ENCODE assay signal across 8 mouse cellular contexts in genomic region chr11:119389851-119390270, GRCm38 (mm10). TPM values are rescaled to one million over a fixed set of nuclear protein-coding genes. Genes with fewer than 3 reads are reported as not detected.
DNase-seq lines count a peak whose midpoint lies in the region; ATAC-seq and TF ChIP-seq lines count a peak whose summit lies in the region.

No protein-coding gene starts in this region.

- H3K9ac ChIP-seq in forebrain, postnatal 0 days: peak overlapping the region; percentile 46
- H3K9ac ChIP-seq in hindbrain, embryonic 12.5 days: peak overlapping the region; percentile 59

- peaks cover 14% of the 10 kb centered on the region for H3K27me3 ChIP-seq in forebrain, postnatal 0 days (ENCODE audit: insufficient read depth, low read length)
- H3K27me3 ChIP-seq in hindbrain, embryonic 12.5 days: peaks cover 74% of the 10 kb centered on the region

- H3K4me2 ChIP-seq in forebrain, postnatal 0 days (ENCODE audit: low read depth): peak overlapping the region; percentile 90
- H3K4me2 ChIP-seq in hindbrain, embryonic 12.5 days (replicated peaks): peak overlapping the region; percentile 98

- peak overlapping the region; percentile 44 for H3K4me3 ChIP-seq in forebrain, postnatal 0 days (ENCODE audit: low read depth, low read length)
- H3K4me3 ChIP-seq in hindbrain, embryonic 12.5 days: peak overlapping the region; percentile 53

- ATAC-seq in forebrain, postnatal 0 days: peak; percentile 78
- no peak for ATAC-seq in hindbrain, embryonic 12.5 days (ENCODE audit: low FRiP score)

- peak overlapping the region; percentile 46 for H3K27ac ChIP-seq in forebrain, postnatal 0 days (ENCODE audit: low read depth, low read length)
- H3K27ac ChIP-seq in hindbrain, embryonic 12.5 days: no peak overlapping the region

- TF ChIP-seq CTCF in forebrain, postnatal 0 days (IDR thresholded peaks at IDR 0.05; ENCODE audit: low read depth): peak; percentile 52

- no peaks in the 10 kb centered on the region for H3K36me3 ChIP-seq in forebrain, postnatal 0 days (ENCODE audit: insufficient read depth)
- H3K36me3 ChIP-seq in hindbrain, embryonic 12.5 days: no peaks in the 10 kb centered on the region

- no peaks in the 10 kb centered on the region for H3K4me1 ChIP-seq in forebrain, postnatal 0 days (ENCODE audit: insufficient read depth)
- H3K4me1 ChIP-seq in hindbrain, embryonic 12.5 days: peaks cover 22% of the 10 kb centered on the region

- peak; percentile 90 for DNase-seq in MN1 (ENCODE audit: low spot score)
- peak; percentile 55 to 66 for DNase-seq in cerebellum, adult 18-20 months
- peak; percentile 71 for DNase-seq in forebrain, postnatal 0 days
- DNase-seq in layer of hippocampus, postnatal 36 days: peak; percentile 24 to 47
- DNase-seq in lung, postnatal 36 days: peak; percentile 85
- DNase-seq in retina, postnatal 7 days (ENCODE audit: low read depth, low spot score): peak; percentile 49
- DNase-seq in urinary bladder, postnatal 10 days (ENCODE audit: low spot score): peak; percentile 29

- 4% methylated on average over 35 of the region's 35 CpGs for WGBS in forebrain, postnatal 0 days
- WGBS in hindbrain, embryonic 12.5 days: under 1% methylated on average over 35 of the region's 35 CpGs

- no peaks in the 10 kb centered on the region for H3K9me3 ChIP-seq in forebrain, postnatal 0 days (ENCODE audit: low read length)
- no peaks in the 10 kb centered on the region for H3K9me3 ChIP-seq in hindbrain, embryonic 12.5 days (replicated peaks)

RNA-seq across cellular contexts. Expression of gene Rnf213, which starts 3.0 kb away (rescaled TPM):
- total RNA-seq in forebrain, postnatal 0 days (2014; rRNA removed): 5.1 and 8.6 TPM in 2 replicates
- polyA plus RNA-seq in forebrain, postnatal 0 days (2015; fragmentation: Nextera tagmentation; extraction: Ambion mirVana): 0.78 and 1.1 TPM in 2 replicates
- 1.5 and 2.3 TPM in 2 replicates for polyA plus RNA-seq in hindbrain, embryonic 12.5 days (2016; fragmentation: Nextera tagmentation; extraction: Ambion mirVana)
- 1 to 10 TPM; 3.4 to 4.0 TPM for total RNA-seq in layer of hippocampus, postnatal 36 days (2021)

RNA-seq across cellular contexts. Expression of gene Slc26a11, which starts 34.5 kb away (rescaled TPM):
- total RNA-seq in forebrain, postnatal 0 days (2014; rRNA removed): 3.8 and 4.8 TPM in 2 replicates
- polyA plus RNA-seq in forebrain, postnatal 0 days (2015; fragmentation: Nextera tagmentation; extraction: Ambion mirVana): 2.2 and 3.6 TPM in 2 replicates
- 5.3 and 6.0 TPM in 2 replicates for polyA plus RNA-seq in hindbrain, embryonic 12.5 days (2016; fragmentation: Nextera tagmentation; extraction: Ambion mirVana)
- 1 to 10 TPM; 5.4 to 5.5 TPM for total RNA-seq in layer of hippocampus, postnatal 36 days (2021)

RNA-seq across cellular contexts. Expression of gene Sgsh, which starts 34.5 kb away (rescaled TPM):
- 4.7 and 8.8 TPM in 2 replicates for total RNA-seq in forebrain, postnatal 0 days (2014; rRNA removed)
- 2.4 and 5.0 TPM in 2 replicates for polyA plus RNA-seq in forebrain, postnatal 0 days (2015; fragmentation: Nextera tagmentation; extraction: Ambion mirVana)
- 4.4 and 4.6 TPM in 2 replicates for polyA plus RNA-seq in hindbrain, embryonic 12.5 days (2016; fragmentation: Nextera tagmentation; extraction: Ambion mirVana)
- 1 to 10 TPM; 4.7 to 5.8 TPM for total RNA-seq in layer of hippocampus, postnatal 36 days (2021)

Comparison
In these comparisons a context has a peak if more than half of its experiments do, and no peak if none do; other contexts are left out.
1. DNase-seq: peak in every context shown above with its lines; median percentile 90 in MN1; 85 in lung, postnatal 36 days; 71 in forebrain, postnatal 0 days; 60 in cerebellum, adult 18-20 months; 49 in retina, postnatal 7 days; 36 in layer of hippocampus, postnatal 36 days; 29 in urinary bladder, postnatal 10 days.